Mouse (Mus musculus) midbrain, embryonic 13.5 days (tissue): ENCODE results near the gene Fsd1. TPM values are rescaled to one million over a fixed set of nuclear protein-coding genes. Genes with fewer than 3 reads are reported as not detected.

ENCODE experiments used
- ATAC-seq: fragments of 200-750 bp; cut with Nextera tagmentation; 2 replicates; pipeline ENCODE4 v1.8.0; 2017; ENCODE audit warnings: mild to moderate bottlenecking, moderate TSS enrichment, moderate library complexity
- H3K27ac ChIP-seq: fragments of 300-500 bp; sonication (generic); 2 replicates; pipeline ENCODE4 v1.5.1; 2015; ENCODE audit warnings: inconsistent platforms, mild to moderate bottlenecking, moderate library complexity
- H3K27me3 ChIP-seq: fragments of 300-500 bp; sonication (generic); 2 replicates; pipeline ENCODE4 v1.6.1; 2015; ENCODE audit warnings: mild to moderate bottlenecking, inconsistent platforms
- H3K36me3 ChIP-seq: fragments of 300-500 bp; sonication (generic); 2 replicates; pipeline ENCODE4 v1.6.1; 2015; ENCODE audit warnings: mild to moderate bottlenecking, inconsistent platforms
- H3K4me1 ChIP-seq: fragments of 300-500 bp; sonication (generic); replicated peaks from 2 replicates; pipeline ENCODE4 v1.6.1; 2015; ENCODE audit warnings: inconsistent platforms
- H3K4me2 ChIP-seq: fragments of 300-500 bp; sonication (generic); replicated peaks from 2 replicates; pipeline ENCODE4 v1.6.1; 2015; ENCODE audit warnings: moderate library complexity, mild to moderate bottlenecking, inconsistent platforms
- H3K4me3 ChIP-seq: fragments of 300-500 bp; sonication (generic); replicated peaks from 2 replicates; pipeline ENCODE4 v1.5.1; 2015; ENCODE audit warnings: mild to moderate bottlenecking, inconsistent platforms
- H3K9ac ChIP-seq: fragments of 300-500 bp; sonication (generic); replicated peaks from 2 replicates; pipeline ENCODE4 v1.6.1; 2015; ENCODE audit warnings: mild to moderate bottlenecking, inconsistent platforms
- H3K9me3 ChIP-seq: fragments of 300-500 bp; sonication (generic); 2 replicates; pipeline ENCODE4 v1.6.1; 2016; ENCODE audit warnings: mild to moderate bottlenecking, inconsistent platforms
- WGBS: fragments of 180-500 bp; shearing (Covaris S2); methylation state at CpG from one replicate; pipeline ENCODE4 v1.1.7; 2015; 5-methylcytosine and 5-hydroxymethylcytosine counted together
- polyA plus RNA-seq: library from polyadenylated mRNA; unstranded; fragments of >200 nt; fragmentation: Nextera tagmentation; extraction: Ambion mirVana; gene quantifications from 2 replicates; pipeline ENCODE4 v1.2.1, GENCODE M21; 2015

Fsd1 gene
- polyA plus RNA-seq, 1 experiment from 2014 or later = 135 TPM

DNA sequence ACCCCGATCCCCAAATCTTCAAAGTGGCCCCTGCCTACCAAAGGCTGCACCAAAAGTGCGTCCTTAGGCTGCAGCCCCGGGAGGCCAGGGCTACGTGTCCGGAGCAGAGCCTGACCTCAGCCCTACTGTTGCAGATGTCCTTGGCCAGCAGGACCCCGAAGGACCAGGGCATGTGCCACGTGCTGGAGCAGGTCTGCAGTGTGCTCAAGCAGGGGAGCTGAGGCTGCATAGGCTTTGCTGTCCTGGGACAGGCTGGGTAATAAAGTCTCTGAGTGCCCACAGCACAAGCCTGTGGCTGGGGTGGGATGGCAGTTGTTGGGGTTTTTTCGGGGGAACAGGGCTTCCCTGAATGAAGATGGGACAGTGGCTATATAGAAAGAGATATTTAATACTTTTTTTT, 30.1 kb downstream of the Fsd1 start:
- Histone ChIP-seq H3K4me2 (no peak overlapping the region), H3K36me3 (peaks cover 85% of the 10 kb centered on the region), H3K4me3 (no peak overlapping the region), H3K27ac (no peak overlapping the region), H3K27me3 (no peaks in the 10 kb centered on the region), H3K9ac (no peak overlapping the region), H3K9me3 (no peaks in the 10 kb centered on the region), H3K4me1 (peaks cover 21% of the 10 kb centered on the region)
- ATAC-seq = no peak
- WGBS = 91% methylated on average over 8 of the region's 8 CpGs

DNA sequence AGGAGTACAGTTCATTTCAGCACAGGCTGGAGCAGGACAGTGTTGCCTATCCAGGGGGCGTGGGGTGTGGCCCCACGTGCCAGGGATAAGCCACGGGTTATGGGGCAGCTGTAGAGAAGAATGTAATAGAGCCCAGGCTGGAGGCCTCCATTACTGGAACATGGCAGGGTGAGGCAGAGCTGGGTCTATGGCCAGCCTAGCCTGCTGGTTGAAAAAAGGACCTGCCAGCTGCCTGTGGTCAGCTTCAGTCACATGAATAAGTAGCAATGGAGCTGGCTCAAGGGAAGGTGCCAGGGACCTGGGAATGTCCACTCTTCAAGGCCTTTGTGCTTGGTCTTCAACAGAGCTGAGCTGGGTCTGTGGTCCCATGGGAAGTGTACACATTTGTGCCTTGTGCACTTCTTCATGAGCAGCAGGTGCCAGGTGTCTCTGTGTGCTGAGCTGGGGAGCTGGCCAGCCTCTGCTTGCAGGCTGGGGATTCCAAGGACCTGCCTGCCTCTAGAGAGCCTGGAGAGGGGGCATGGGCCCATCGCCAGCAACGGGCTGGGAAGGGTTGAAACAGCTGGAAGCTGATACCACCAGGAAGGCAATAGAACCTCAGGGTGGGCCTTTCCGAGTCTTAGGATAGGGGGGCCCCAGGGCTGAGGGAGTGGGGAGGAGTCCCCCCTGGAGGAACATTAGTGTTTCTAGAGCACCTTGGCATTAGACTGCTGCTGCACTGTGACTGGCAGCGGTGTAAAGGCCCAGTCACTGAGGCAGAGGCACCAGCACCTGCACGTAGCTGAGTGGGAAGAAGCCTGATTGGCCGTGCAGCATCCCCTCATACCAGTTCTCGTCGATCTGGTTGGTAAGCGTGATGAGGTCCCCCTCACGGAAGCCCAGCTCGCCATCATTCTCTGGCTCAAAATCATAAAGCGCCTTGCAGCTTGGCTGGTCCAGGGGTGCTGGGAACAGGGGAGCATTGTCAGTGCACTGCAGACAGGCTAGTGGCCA, 30.8 kb downstream of the Fsd1 start:
- 87% methylated on average over 15 of the region's 15 CpGs for WGBS
- no peak overlapping the region for H3K4me3 ChIP-seq
- H3K4me1 ChIP-seq = peaks cover 21% of the 10 kb centered on the region
- no peak for ATAC-seq
- H3K27me3 ChIP-seq = no peaks in the 10 kb centered on the region
- no peak overlapping the region for H3K9ac ChIP-seq
- H3K36me3 ChIP-seq = peaks cover 78% of the 10 kb centered on the region
- H3K9me3 ChIP-seq = no peaks in the 10 kb centered on the region
- no peak overlapping the region for H3K4me2 ChIP-seq
- H3K27ac ChIP-seq = peak overlapping the region; percentile 62

DNA sequence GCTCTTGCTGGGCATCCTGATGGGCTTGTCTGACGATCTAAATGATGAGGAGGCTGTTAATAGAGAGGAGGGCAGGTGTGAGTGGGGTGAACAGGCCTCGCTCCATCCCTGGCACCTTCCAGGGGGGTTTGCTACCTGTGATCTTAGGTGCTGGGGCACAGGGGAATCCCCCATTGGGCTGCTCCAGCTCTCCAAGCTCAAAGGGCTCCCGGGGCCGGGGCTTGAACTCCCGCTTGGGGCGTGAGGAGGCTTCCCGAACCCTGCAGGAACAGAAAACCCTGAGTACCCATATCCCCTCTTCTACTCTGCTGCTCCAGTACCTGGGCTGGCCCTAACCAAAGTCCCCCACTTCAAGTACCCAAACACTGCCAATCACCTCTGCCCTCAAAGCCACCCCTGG, 31.5 kb downstream of the Fsd1 start:
- Histone ChIP-seq H3K4me3 (no peak overlapping the region), H3K27me3 (no peaks in the 10 kb centered on the region), H3K4me2 (no peak overlapping the region), H3K36me3 (peaks cover 71% of the 10 kb centered on the region), H3K9me3 (no peaks in the 10 kb centered on the region), H3K4me1 (peaks cover 24% of the 10 kb centered on the region), H3K9ac (no peak overlapping the region), H3K27ac (peak overlapping the region; percentile 62)
- WGBS = 93% methylated on average over 7 of the region's 7 CpGs
- peak; percentile 9 for ATAC-seq

DNA sequence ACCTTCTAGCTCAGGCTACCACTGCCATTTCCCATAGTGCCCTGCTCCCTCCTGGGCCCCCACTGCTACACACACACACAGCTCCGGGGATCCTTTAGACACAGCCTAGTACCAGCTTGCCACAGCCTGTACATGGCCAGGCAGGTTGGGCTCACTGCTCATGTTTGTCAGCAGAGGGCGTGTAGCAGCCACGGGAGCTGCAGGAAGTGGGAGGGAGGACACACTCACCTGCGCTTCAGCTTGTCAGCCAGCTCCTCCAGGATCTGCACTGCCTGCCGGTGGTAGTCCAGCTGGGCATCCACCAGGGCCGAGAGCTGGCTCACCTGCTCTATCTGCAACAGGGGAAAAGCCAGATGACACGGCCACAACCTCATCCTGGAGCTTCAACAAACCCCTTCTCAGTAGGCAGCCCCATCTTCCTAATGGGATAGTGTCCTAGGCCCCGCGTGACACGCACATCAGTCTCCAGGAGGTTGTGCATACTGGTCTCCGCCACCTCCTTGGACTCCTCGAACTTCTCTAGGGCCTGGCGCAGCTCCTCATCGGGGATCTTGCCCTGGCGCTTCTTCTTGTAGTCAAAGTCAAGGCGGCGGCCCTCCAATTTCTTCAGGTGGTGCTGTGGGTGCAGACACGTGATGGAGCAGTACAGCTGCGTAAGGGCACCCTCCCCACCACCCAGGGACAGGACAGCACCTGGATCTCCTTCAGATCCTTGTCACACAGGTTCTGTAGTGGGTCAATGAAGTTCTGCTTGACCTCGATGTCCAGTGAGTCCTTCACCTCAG, 32.2 kb downstream of the Fsd1 start:
- peaks cover 31% of the 10 kb centered on the region for H3K4me1 ChIP-seq
- H3K4me2 ChIP-seq = no peak overlapping the region
- no peaks in the 10 kb centered on the region for H3K27me3 ChIP-seq
- peak; percentile 38 for ATAC-seq
- H3K4me3 ChIP-seq = no peak overlapping the region
- WGBS = 78% methylated on average over 20 of the region's 20 CpGs
- no peak overlapping the region for H3K9ac ChIP-seq
- no peaks in the 10 kb centered on the region for H3K9me3 ChIP-seq
- peak overlapping the region; percentile 62; the same call in 1 of the 2 replicates for H3K27ac ChIP-seq
- peaks cover 67% of the 10 kb centered on the region for H3K36me3 ChIP-seq

DNA sequence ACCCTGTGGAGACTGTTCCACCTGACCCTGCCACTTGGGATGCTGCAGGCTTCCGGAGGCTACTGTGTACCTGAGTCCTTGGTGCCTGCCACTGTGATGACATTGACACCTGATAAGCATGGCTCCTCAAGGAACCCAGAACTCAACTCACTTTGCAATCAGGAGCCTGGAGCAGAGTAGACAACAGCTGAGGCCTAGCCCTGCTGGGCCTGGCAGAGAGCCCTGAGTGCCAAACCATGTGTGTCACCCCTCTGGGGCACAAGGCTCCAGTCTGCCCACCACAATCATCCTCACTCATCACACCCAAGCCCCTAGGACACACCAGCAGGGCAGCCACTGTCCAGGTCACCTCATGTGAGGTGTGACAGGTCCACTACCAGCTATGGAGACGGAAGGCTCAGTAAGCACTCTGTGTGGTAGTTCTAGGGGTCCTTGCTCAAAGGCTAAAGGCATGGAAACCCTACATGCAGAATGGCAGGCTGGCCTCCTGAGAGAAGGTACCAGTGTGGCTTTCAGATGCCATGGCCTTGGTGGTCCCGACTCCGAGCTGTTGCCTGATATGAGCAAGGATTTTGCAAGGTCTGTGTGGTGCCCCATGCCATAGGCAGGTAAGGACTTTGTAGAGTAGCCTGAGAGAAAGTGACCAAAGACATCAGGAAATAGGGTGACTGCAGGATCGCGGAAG, 34.2 kb downstream of the Fsd1 start:
- no peak overlapping the region for H3K9ac ChIP-seq
- H3K4me3 ChIP-seq = no peak overlapping the region
- no peaks in the 10 kb centered on the region for H3K9me3 ChIP-seq
- WGBS = 94% methylated on average over 6 of the region's 6 CpGs
- H3K27ac ChIP-seq = peak overlapping the region; percentile 54; the same call in 1 of the 2 replicates
- ATAC-seq = no peak
- H3K27me3 ChIP-seq = no peaks in the 10 kb centered on the region
- H3K4me2 ChIP-seq = no peak overlapping the region
- H3K36me3 ChIP-seq = peaks cover 59% of the 10 kb centered on the region
- peaks cover 31% of the 10 kb centered on the region for H3K4me1 ChIP-seq

DNA sequence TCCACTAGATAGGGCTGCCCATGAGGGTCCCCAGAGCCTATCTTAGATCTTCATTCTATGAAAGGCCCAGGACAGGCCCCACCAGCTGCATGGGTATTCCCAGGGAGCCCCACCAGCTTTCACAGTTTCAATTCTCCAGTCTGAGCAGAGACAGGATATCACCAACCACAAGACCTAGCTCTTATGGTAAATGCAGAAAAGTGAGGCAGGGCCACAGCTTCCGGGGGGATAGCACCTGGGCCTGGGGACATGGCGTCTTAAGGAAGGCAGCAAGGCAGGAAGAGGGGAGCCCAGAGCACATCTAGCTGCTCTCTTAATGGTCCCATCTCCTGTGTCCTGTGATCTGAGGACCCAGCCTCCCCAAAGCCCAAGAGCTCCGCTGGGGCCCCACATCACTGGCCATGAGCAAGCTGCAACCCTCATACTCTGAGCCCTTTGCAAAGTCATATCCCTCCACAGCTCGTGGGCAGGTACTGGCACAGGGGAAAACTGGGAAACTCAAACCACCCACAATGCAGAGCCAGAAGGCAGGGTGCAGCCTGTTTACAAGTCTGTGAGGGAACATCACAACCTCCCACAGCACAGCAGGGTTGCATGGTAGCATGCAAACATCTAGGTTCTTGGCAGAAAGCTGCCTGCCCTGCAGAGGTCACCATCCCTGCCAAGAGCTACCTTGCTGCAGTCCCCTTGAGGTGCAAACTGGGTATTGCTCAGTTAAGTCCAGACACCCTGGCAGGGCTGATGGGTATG, 35.0 kb downstream of the Fsd1 start:
- WGBS = 84% methylated on average over 4 of the region's 4 CpGs
- Histone ChIP-seq H3K4me3 (no peak overlapping the region), H3K9ac (0 out of 2 replicates have a peak overlapping the region, but pooled peaks have one; percentile 0), H3K9me3 (no peaks in the 10 kb centered on the region), H3K27me3 (no peaks in the 10 kb centered on the region), H3K27ac (peak overlapping the region; percentile 54; the same call in 1 of the 2 replicates), H3K36me3 (peaks cover 51% of the 10 kb centered on the region), H3K4me2 (no peak overlapping the region), H3K4me1 (peaks cover 31% of the 10 kb centered on the region)
- no peak for ATAC-seq

DNA sequence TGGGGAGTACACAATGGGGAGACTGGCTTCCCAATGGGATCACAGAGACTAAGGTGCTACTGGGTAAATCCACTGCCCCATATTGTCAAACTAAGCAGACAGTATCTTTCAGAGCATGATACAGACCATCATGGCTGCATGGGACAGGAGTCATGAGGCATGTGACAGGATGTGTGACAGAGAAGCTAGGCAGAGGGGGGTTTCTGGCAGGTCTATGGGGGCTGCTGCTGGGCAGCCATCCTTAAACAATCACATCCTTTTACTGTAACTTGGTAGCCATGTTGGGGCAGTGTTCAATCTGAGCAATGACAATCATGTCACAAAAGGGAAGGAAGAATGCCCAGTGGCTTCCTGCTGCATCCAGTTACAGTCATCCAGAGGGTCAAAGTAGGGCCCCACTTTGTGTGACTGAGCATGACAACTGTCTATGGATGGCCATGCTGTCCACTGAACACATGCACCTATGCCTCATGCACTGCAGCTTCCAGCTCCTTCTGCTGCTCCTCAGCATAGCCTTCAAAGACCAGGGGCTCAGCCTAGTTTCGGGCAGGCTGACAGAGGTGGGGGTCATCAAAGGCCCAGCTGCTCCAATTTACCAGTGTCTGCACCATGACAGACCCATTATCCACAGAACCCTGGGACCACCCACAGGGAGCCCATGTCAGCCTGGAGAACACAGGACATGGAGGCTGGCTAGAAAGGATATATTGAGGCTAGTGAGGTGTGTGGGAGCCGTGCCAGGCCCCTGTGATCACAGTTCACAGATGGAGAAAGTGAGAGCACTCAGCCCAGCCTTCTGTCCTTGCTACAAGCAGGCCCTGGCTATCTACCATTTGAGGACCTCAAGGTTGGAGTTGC, 36.1 kb downstream of the Fsd1 start:
- no peaks in the 10 kb centered on the region for H3K27me3 ChIP-seq
- 0 out of 2 replicates have a peak overlapping the region, but pooled peaks have one; percentile 17 for H3K9ac ChIP-seq
- H3K9me3 ChIP-seq = no peaks in the 10 kb centered on the region
- peak overlapping the region; percentile 54 for H3K27ac ChIP-seq
- H3K4me2 ChIP-seq = no peak overlapping the region
- peaks cover 45% of the 10 kb centered on the region for H3K36me3 ChIP-seq
- H3K4me1 ChIP-seq = peaks cover 34% of the 10 kb centered on the region
- ATAC-seq = no peak
- H3K4me3 ChIP-seq = no peak overlapping the region
- WGBS = 51% methylated on average over 2 of the region's 2 CpGs

DNA sequence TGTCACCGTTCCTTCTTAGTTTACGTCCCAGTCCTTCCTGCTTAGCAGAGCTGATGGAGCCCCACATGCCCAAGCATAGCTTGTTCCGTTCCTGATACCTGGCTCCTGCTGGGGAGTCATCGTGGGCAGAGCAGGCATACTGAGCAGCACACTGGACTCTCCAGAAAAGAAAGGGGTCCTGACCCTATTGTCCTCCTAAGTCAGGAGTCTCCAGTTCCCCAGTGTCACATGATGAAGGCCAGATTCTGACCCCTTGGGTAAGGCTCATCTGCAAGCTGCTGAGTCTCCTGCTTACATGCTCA, 36.6 kb downstream of the Fsd1 start:
- Histone ChIP-seq H3K4me1 (peaks cover 34% of the 10 kb centered on the region), H3K36me3 (peaks cover 39% of the 10 kb centered on the region), H3K27ac (peak overlapping the region; percentile 54; the same call in 1 of the 2 replicates), H3K4me2 (no peak overlapping the region), H3K4me3 (no peak overlapping the region), H3K9ac (0 out of 2 replicates have a peak overlapping the region, but pooled peaks have one; percentile 17), H3K27me3 (no peaks in the 10 kb centered on the region), H3K9me3 (no peaks in the 10 kb centered on the region)
- ATAC-seq = no peak
- WGBS = 77% methylated on average over 4 of the region's 4 CpGs

DNA sequence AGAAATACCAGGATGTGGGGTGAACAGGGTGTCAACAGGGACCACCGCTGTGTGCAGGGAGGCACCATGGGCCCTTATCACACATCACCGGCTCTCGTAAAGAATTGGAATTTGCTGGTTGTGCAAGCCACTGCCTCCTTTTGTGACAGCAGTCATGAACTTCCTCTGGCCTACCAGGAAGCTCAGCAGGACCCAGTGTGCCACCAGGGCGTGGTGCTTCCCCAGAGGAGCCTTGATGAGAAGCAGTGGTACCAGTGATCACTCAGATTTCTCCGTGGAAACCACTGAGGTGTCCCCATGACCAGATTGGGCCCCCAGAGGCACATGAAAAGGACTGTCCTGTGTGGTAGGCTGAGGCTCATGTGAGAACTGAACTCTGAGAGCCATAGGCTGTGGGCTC, 37.1 kb downstream of the Fsd1 start:
- Histone ChIP-seq H3K36me3 (peaks cover 35% of the 10 kb centered on the region), H3K4me2 (no peak overlapping the region), H3K4me3 (no peak overlapping the region), H3K27me3 (no peaks in the 10 kb centered on the region), H3K4me1 (peaks cover 34% of the 10 kb centered on the region), H3K9me3 (no peaks in the 10 kb centered on the region), H3K9ac (no peak overlapping the region), H3K27ac (peak overlapping the region; percentile 54; the same call in 1 of the 2 replicates)
- ATAC-seq = no peak
- whole genome bisulfite sequencing = 89% methylated on average over 5 of the region's 5 CpGs

DNA sequence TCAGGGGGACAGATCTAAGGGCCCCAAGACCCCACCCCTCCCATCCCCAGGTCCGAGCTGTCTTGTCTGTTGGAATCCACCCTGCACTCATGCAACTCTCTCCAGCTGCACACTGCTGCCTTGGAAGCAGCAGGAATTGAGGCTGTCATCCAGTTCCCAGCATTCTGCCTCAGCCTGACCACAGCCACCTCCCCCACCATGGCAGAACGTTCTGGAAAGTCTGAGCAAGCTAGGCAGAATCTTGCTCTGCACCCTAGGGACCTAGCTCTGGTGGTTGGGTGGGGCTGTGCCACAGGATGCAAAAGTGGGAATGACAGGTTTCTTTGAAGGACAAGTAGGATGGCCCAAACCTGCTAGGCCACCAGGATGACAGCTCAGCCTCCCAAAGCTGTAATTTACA, 38.2 kb downstream of the Fsd1 start:
- Histone ChIP-seq H3K4me3 (no peak overlapping the region), H3K27me3 (no peaks in the 10 kb centered on the region), H3K4me1 (peaks cover 34% of the 10 kb centered on the region), H3K27ac (0 out of 2 replicates have a peak overlapping the region, but pooled peaks have one; percentile 25), H3K36me3 (peaks cover 35% of the 10 kb centered on the region), H3K4me2 (no peak overlapping the region), H3K9me3 (no peaks in the 10 kb centered on the region), H3K9ac (no peak overlapping the region)
- ATAC-seq = no peak
- WGBS = 90% methylated on average over 2 of the region's 2 CpGs
